Mouse (Mus musculus): Measurements from ENCODE around the gene Gm4559. TPM values are rescaled to one million over a fixed set of nuclear protein-coding genes. Genes with fewer than 3 reads are reported as not detected.
"Not testable (repeated sequence)": the region's sequence is repeated elsewhere in the genome, so short reads cannot be mapped to it uniquely, and the experiment has no call there.

Gene Gm4559
- polyA plus RNA-seq, 1 experiment from 2014 or later, result not detected

DNA sequence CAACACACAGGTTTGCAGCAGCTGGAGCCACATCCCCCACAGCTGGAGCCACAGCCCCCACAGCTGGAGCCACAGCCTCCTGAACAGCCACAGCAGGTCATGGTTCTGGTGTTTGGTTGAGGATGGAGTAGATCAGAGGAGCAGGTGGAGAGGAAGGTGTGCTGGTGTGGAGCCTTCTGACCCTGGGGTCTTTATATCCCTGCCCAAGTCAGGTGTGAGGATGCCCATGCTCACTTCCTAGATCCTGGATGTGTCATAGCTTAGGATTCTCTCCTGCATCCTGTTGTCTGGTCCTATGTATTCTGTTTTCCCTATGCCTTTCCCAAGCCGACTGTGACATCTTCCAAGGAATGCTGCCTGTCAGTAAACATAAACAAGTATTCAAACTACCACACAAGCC lies 15.9 kb downstream of the Gm4559 start, which contains the start of gene Gm2431:
Gene Gm2431 (minus strand): TSS at position 101 of the 400 bp plus-strand sequence.
- not testable (repeated sequence) for H3K36me3 ChIP-seq; H3K4me1 ChIP-seq (replicated peaks); H3K27ac ChIP-seq; ATAC-seq (ENCODE audit: low read depth); H3K4me3 ChIP-seq (replicated peaks); DNase-seq; H3K9me3 ChIP-seq (replicated peaks); H3K4me2 ChIP-seq; H3K9ac ChIP-seq; H3K27me3 ChIP-seq
- WGBS (ENCODE audit: insufficient replicate concordance), result 32% methylated on average over 1 of the region's 1 CpGs

DNA sequence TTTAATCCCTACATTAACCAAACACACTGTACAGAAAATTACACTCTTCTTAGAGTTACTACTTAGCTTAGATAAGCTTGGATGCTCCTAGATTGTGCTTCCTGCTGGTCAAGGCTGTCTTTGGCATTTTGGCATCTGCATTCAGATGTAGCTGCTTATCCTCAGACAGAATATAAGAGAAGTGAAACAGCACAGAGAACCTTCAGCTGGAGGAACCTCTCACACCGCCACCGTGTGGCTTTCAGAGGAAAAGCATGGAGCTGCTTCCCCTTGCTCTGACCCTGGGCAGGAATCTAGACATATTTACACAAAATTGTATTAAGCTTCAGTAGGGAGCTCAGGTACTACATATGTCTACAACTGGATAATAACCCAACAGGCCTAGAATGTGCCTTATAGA lies 18.6 kb downstream of the Gm4559 start:
- WGBS (ENCODE audit: insufficient replicate concordance), result 0% methylated on average over 2 of the region's 2 CpGs
- DNase-seq, result no peak
- Histone ChIP-seq H3K36me3 (no peaks in the 10 kb centered on the region), H3K27ac (no peak overlapping the region), H3K27me3 (no peaks in the 10 kb centered on the region), H3K4me2 (no peak overlapping the region), H3K4me1 (replicated peaks) (no peaks in the 10 kb centered on the region), H3K4me3 (replicated peaks) (no peak overlapping the region), H3K9me3 (replicated peaks) (no peaks in the 10 kb centered on the region), H3K9ac (no peak overlapping the region)
- ATAC-seq (ENCODE audit: low read depth), result no peak

DNA sequence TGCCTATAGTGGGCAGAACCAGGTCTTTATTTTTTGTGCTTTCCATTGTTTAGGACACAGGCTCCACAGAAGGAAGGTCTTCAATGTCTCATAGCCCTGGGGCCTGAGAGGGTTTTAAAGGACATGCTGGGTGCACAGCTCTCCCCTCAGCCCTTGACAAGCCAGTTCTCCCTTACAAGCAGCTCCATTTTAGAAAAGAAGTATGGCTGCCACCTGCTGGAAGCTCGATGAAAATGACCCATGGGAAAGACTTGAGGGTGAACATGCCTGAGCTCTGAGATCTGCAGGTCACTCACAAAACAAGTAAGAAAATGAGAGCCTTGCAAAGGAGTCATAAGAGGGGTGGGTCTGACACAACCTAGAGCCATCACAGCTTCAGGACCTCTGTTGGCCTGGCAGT lies 24.3 kb downstream of the Gm4559 start:
- 0% methylated on average over 1 of the region's 1 CpGs for WGBS (ENCODE audit: insufficient replicate concordance)
- no peak for ATAC-seq (ENCODE audit: low read depth)
- no peak overlapping the region for H3K9ac ChIP-seq
- no peak overlapping the region for H3K27ac ChIP-seq
- H3K36me3 ChIP-seq, result no peaks in the 10 kb centered on the region
- no peak for DNase-seq
- no peaks in the 10 kb centered on the region for H3K9me3 ChIP-seq (replicated peaks)
- no peak overlapping the region for H3K4me2 ChIP-seq
- H3K4me1 ChIP-seq (replicated peaks), result no peaks in the 10 kb centered on the region
- H3K27me3 ChIP-seq, result no peaks in the 10 kb centered on the region
- H3K4me3 ChIP-seq (replicated peaks), result no peak overlapping the region

DNA sequence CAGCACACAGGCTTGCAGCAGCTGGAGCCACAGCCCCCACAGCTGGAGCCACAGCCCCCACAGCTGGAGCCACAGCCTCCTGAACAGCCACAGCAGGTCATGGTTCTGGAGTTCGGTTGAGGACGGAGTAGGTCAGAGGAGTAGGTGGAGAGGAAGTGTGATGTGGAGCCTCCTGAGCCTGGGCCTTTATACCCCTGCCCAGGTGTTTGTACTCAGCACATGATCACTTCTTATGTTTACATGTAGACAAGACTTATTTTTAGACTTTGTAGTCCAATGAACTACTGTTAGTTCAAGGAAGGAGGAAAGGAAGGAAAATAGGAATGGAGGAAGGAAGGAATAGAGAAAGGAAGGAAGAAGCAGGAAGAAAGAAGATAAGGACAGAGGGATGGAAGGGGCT lies 33.2 kb downstream of the Gm4559 start, which contains the start of gene Gm40460:
Gene Gm40460 (minus strand): TSS at position 101 of the 400 bp plus-strand sequence.
- WGBS (ENCODE audit: insufficient replicate concordance), result 21% methylated on average over 2 of the region's 2 CpGs
- no peak for DNase-seq

DNA sequence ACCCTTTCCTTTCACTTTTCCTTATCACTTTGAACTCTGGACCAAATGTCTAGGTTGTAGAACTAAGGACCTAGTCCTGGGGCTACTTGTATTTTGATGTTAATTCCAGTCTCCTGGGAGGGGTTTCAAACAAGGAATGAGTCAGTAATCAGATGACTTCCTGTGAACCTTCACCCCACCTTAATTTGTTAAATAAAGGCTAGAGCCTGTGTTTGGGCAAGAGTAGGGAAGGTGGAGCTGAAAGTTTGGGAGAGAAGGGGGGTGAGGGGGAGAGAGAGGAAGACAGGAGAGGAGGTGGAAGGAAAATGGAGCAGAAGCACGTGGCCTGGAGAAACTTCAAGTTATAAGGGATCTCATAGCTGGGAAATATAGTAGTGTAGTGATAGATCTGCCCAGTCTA lies 42.6 kb downstream of the Gm4559 start:
- Histone ChIP-seq H3K9ac (no peak overlapping the region), H3K4me3 (replicated peaks) (no peak overlapping the region), H3K27me3 (no peaks in the 10 kb centered on the region), H3K36me3 (no peaks in the 10 kb centered on the region), H3K9me3 (replicated peaks) (peaks cover 5% of the 10 kb centered on the region), H3K27ac (no peak overlapping the region), H3K4me1 (replicated peaks) (no peaks in the 10 kb centered on the region), H3K4me2 (no peak overlapping the region)
- 21% methylated on average over 1 of the region's 1 CpGs for whole genome bisulfite sequencing (ENCODE audit: insufficient replicate concordance)
- DNase-seq (no peak), ATAC-seq (ENCODE audit: low read depth) (no peak)

More for the DNA sequence above, 33.2 kb downstream of the Gm4559 start, which contains the start of gene Gm40460:
- Histone ChIP-seq H3K4me2 (no peak within 1 kb of the TSS), H3K36me3 (no peaks in the 10 kb centered on the region), H3K27ac (no peak within 1 kb of the TSS), H3K4me1 (replicated peaks) (no peaks in the 10 kb centered on the region), H3K9me3 (replicated peaks) (peaks cover 4% of the 10 kb centered on the region; the same call in 1 of the 2 replicates), H3K4me3 (replicated peaks) (no peak within 1 kb of the TSS), H3K9ac (no peak within 1 kb of the TSS), H3K27me3 (no peaks in the 10 kb centered on the region)
- ATAC-seq (ENCODE audit: low read depth), result no peak

DNA sequence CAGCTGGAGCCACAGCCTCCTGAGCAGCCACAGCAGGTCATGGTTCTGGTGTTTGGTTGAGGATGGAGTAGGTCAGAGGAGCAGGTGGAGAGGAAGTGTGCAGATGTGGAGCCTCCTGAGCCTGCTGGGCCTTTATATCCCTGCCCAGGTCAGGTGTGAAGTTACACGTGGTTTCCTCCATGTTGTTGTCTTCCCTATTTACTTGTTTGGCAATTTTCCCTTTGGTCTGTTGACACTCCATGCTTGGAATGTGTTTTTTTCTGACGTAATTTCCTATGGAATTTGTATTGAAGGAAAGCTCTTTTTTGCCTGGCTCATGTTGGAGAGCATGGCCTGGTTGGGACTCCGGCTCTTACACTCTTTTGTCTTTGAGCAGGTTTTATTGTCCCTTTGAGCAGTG lies 44.3 kb downstream of the Gm4559 start, which contains the start of gene Krtap5-5:
Gene Krtap5-5 (minus strand): TSS at position 101 of the 400 bp plus-strand sequence.
- H3K36me3 ChIP-seq; ATAC-seq (ENCODE audit: low read depth); H3K27ac ChIP-seq; DNase-seq; H3K9me3 ChIP-seq (replicated peaks); H3K9ac ChIP-seq; H3K27me3 ChIP-seq; H3K4me2 ChIP-seq; H3K4me3 ChIP-seq (replicated peaks); H3K4me1 ChIP-seq (replicated peaks): not testable (repeated sequence)
- WGBS (ENCODE audit: insufficient replicate concordance), result 29% methylated on average over 3 of the region's 3 CpGs

DNA sequence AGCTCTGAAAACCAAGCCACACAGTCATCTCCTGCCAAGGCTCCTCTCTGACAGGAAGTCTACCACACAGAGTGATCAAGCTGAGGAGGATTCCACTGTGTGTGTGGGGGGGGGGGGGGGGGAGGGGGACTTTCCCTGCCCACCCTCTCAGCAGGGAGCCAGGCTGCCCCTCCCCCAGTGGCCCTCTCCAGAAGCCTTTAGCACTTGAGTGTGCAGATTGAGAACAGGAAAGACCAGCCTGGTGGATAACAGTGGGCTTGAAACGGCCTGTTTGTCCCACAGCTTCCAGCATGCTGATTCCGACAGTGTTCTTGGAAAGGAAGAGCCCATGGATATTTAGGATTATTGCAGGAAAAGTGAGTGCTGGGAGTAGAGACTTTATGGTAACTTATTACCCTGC lies 49.6 kb downstream of the Gm4559 start:
- no peak overlapping the region for H3K4me2 ChIP-seq
- 40% methylated on average over 2 of the region's 2 CpGs for WGBS (ENCODE audit: insufficient replicate concordance)
- no peaks in the 10 kb centered on the region for H3K9me3 ChIP-seq (replicated peaks)
- ATAC-seq (ENCODE audit: low read depth) (no peak), DNase-seq (no peak)
- no peaks in the 10 kb centered on the region for H3K27me3 ChIP-seq
- no peaks in the 10 kb centered on the region for H3K36me3 ChIP-seq
- H3K4me1 ChIP-seq (replicated peaks), result no peaks in the 10 kb centered on the region
- no peak overlapping the region for H3K27ac ChIP-seq
- H3K9ac ChIP-seq, result no peak overlapping the region
- H3K4me3 ChIP-seq (replicated peaks), result no peak overlapping the region

Other genes starting within 250 kb of the Gm4559 start
- 62.5 and 64.3 TPM in 2 replicates for gene Mob2, start 213.3 kb downstream of the Gm4559 start, polyA plus RNA-seq (2015; fragmentation: Nextera tagmentation; extraction: Ambion mirVana)
- 4.4 and 4.6 TPM in 2 replicates for gene Dusp8, start 178.5 kb downstream of the Gm4559 start, polyA plus RNA-seq (2015; fragmentation: Nextera tagmentation; extraction: Ambion mirVana)
- gene Gm45618, start 153.6 kb downstream of the Gm4559 start, polyA plus RNA-seq (2015; fragmentation: Nextera tagmentation; extraction: Ambion mirVana), result not detected in 2 replicates
- gene Gm39115, start 138.3 kb downstream of the Gm4559 start, polyA plus RNA-seq (2015; fragmentation: Nextera tagmentation; extraction: Ambion mirVana), result not detected in 2 replicates
- not detected in 2 replicates for gene Gm45337, start 129.8 kb downstream of the Gm4559 start, polyA plus RNA-seq (2015; fragmentation: Nextera tagmentation; extraction: Ambion mirVana)
- gene Gm29735, start 117.2 kb downstream of the Gm4559 start, polyA plus RNA-seq (2015; fragmentation: Nextera tagmentation; extraction: Ambion mirVana), result not detected in 2 replicates
- not detected in 2 replicates for gene Gm4553, start 108.6 kb downstream of the Gm4559 start, polyA plus RNA-seq (2015; fragmentation: Nextera tagmentation; extraction: Ambion mirVana)
- not detected in 2 replicates for gene Krtap5-2, start 98.4 kb downstream of the Gm4559 start, polyA plus RNA-seq (2015; fragmentation: Nextera tagmentation; extraction: Ambion mirVana)
- not detected in 2 replicates for gene Gm10153, start 84.0 kb downstream of the Gm4559 start, polyA plus RNA-seq (2015; fragmentation: Nextera tagmentation; extraction: Ambion mirVana)
- not detected in 2 replicates for gene Krtap5-3, start 73.0 kb downstream of the Gm4559 start, polyA plus RNA-seq (2015; fragmentation: Nextera tagmentation; extraction: Ambion mirVana)
- gene Gm7579, start 62.5 kb downstream of the Gm4559 start, polyA plus RNA-seq (2015; fragmentation: Nextera tagmentation; extraction: Ambion mirVana), result not detected in 2 replicates
- gene Krtap5-5, start 44.4 kb downstream of the Gm4559 start, polyA plus RNA-seq (2015; fragmentation: Nextera tagmentation; extraction: Ambion mirVana), result not detected in 2 replicates
- gene Gm40460, start 33.3 kb downstream of the Gm4559 start, polyA plus RNA-seq (2015; fragmentation: Nextera tagmentation; extraction: Ambion mirVana), result not detected in 2 replicates
- gene Gm2431, start 16.0 kb downstream of the Gm4559 start, polyA plus RNA-seq (2015; fragmentation: Nextera tagmentation; extraction: Ambion mirVana), result not detected in 2 replicates
- not detected in 2 replicates for gene Krtap5-1, start 22.8 kb upstream of the Gm4559 start, polyA plus RNA-seq (2015; fragmentation: Nextera tagmentation; extraction: Ambion mirVana)
- gene Krtap5-4, start 29.2 kb upstream of the Gm4559 start, polyA plus RNA-seq (2015; fragmentation: Nextera tagmentation; extraction: Ambion mirVana), result not detected in 2 replicates
- gene Ifitm10, start 99.4 kb upstream of the Gm4559 start, polyA plus RNA-seq (2015; fragmentation: Nextera tagmentation; extraction: Ambion mirVana), result 1.5 and 1.8 TPM in 2 replicates
- gene Gm49369, start 108.3 kb upstream of the Gm4559 start, polyA plus RNA-seq (2015; fragmentation: Nextera tagmentation; extraction: Ambion mirVana), result 0.61 TPM in 1 of 2 replicates, not detected in the other
- 297 and 306 TPM in 2 replicates for gene Ctsd, start 113.7 kb upstream of the Gm4559 start, polyA plus RNA-seq (2015; fragmentation: Nextera tagmentation; extraction: Ambion mirVana)
- not detected in 2 replicates for gene Syt8, start 160.5 kb upstream of the Gm4559 start, polyA plus RNA-seq (2015; fragmentation: Nextera tagmentation; extraction: Ambion mirVana)
- 3.4 and 4.3 TPM in 2 replicates for gene Tnni2, start 167.4 kb upstream of the Gm4559 start, polyA plus RNA-seq (2015; fragmentation: Nextera tagmentation; extraction: Ambion mirVana)
- gene Lsp1, start 186.4 kb upstream of the Gm4559 start, polyA plus RNA-seq (2015; fragmentation: Nextera tagmentation; extraction: Ambion mirVana), result 14.2 and 15.5 TPM in 2 replicates
- gene Tnnt3, start 224.5 kb upstream of the Gm4559 start, polyA plus RNA-seq (2015; fragmentation: Nextera tagmentation; extraction: Ambion mirVana), result 1.6 and 2.6 TPM in 2 replicates

Measured in liver, embryonic 13.5 days (tissue).